Mouse (Mus musculus): ENCODE data around the gene Natd1. TPM values are rescaled to one million over a fixed set of nuclear protein-coding genes. Genes with fewer than 3 reads are reported as not detected.

The Natd1 gene
- polyA plus RNA-seq, 1 experiment = 9.1 TPM

GRCm38 (mm10) chr11:60913301-60914196 is 1.0 kb downstream of the Natd1 start:
- H3K4me1 ChIP-seq (ENCODE audit: control insufficient read depth, insufficient read depth, low read length) = peaks cover 5% of the 10 kb centered on the region; the same call in 1 of the 2 replicates
- TF ChIP-seq CTCF (IDR thresholded peaks at IDR 0.05; ENCODE audit: control insufficient read depth, insufficient read depth, low read length) (no peak), POLR2A (IDR thresholded peaks at IDR 0.05; ENCODE audit: borderline replicate concordance, control insufficient read depth, low read depth, low read length) (peak; percentile 61; the same call in 1 of the 2 replicates)
- peak overlapping the region; percentile 85 for H3K4me3 ChIP-seq (replicated peaks; ENCODE audit: control insufficient read depth, low read depth, low read length)
- under 1% methylated on average over 86 of the region's 86 CpGs for WGBS
- peak overlapping the region; percentile 83 for H3K27ac ChIP-seq (ENCODE audit: control insufficient read depth, insufficient read depth, low read depth, low read length, poor library complexity)

GRCm38 (mm10) chr11:60912525-60912973 is 2.0 kb downstream of the Natd1 start:
- no peak for TF ChIP-seq CTCF (IDR thresholded peaks at IDR 0.05; ENCODE audit: control insufficient read depth, insufficient read depth, low read length)
- no peak for TF ChIP-seq POLR2A (IDR thresholded peaks at IDR 0.05; ENCODE audit: borderline replicate concordance, control insufficient read depth, low read depth, low read length)
- Histone ChIP-seq H3K4me1 (ENCODE audit: control insufficient read depth, insufficient read depth, low read length) (peaks cover 5% of the 10 kb centered on the region; the same call in 1 of the 2 replicates), H3K4me3 (replicated peaks; ENCODE audit: control insufficient read depth, low read depth, low read length) (peak overlapping the region; percentile 85), H3K27ac (ENCODE audit: control insufficient read depth, insufficient read depth, low read depth, low read length, poor library complexity) (peak overlapping the region; percentile 10; the same call in 1 of the 2 replicates)
- WGBS = 18% methylated on average over 7 of the region's 7 CpGs

GRCm38 (mm10) chr11:60909626-60910025 is 4.9 kb downstream of the Natd1 start:
- TF ChIP-seq POLR2A (IDR thresholded peaks at IDR 0.05; ENCODE audit: borderline replicate concordance, control insufficient read depth, low read depth, low read length) = no peak
- TF ChIP-seq CTCF (IDR thresholded peaks at IDR 0.05; ENCODE audit: control insufficient read depth, insufficient read depth, low read length) = no peak
- Histone ChIP-seq H3K4me1 (ENCODE audit: control insufficient read depth, insufficient read depth, low read length) (peaks cover 5% of the 10 kb centered on the region; the same call in 1 of the 2 replicates), H3K27ac (ENCODE audit: control insufficient read depth, insufficient read depth, low read depth, low read length, poor library complexity) (no peak overlapping the region), H3K4me3 (replicated peaks; ENCODE audit: control insufficient read depth, low read depth, low read length) (no peak overlapping the region)
- 82% methylated on average over 1 of the region's 1 CpGs for WGBS

DNA sequence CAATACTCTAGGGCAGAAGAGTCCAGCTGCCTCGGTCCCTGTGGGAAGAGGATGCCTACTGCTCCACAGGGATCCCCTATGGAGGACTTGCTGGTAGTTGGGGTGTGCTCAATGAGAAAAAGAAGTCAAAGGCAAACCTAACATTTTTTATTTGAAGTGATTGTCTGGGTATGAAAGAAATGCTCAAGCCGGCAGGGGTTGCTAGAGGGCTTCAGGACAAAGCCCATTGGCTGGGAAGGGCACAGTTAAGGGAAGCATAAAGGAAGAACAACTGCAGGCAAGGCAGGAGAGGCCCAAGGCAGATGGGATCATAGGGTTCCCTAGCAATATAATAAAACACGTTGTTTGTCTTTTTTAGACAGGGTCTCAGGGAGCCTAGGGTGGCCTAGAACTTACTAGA is 6.5 kb downstream of the Natd1 start:
- Histone ChIP-seq H3K27ac (ENCODE audit: control insufficient read depth, insufficient read depth, low read depth, low read length, poor library complexity) (no peak overlapping the region), H3K4me3 (replicated peaks; ENCODE audit: control insufficient read depth, low read depth, low read length) (no peak overlapping the region), H3K4me1 (ENCODE audit: control insufficient read depth, insufficient read depth, low read length) (peaks cover 5% of the 10 kb centered on the region; the same call in 1 of the 2 replicates)
- 79% methylated on average over 3 of the region's 3 CpGs for WGBS
- no peak for TF ChIP-seq CTCF (IDR thresholded peaks at IDR 0.05; ENCODE audit: control insufficient read depth, insufficient read depth, low read length)
- no peak for TF ChIP-seq POLR2A (IDR thresholded peaks at IDR 0.05; ENCODE audit: borderline replicate concordance, control insufficient read depth, low read depth, low read length)

DNA sequence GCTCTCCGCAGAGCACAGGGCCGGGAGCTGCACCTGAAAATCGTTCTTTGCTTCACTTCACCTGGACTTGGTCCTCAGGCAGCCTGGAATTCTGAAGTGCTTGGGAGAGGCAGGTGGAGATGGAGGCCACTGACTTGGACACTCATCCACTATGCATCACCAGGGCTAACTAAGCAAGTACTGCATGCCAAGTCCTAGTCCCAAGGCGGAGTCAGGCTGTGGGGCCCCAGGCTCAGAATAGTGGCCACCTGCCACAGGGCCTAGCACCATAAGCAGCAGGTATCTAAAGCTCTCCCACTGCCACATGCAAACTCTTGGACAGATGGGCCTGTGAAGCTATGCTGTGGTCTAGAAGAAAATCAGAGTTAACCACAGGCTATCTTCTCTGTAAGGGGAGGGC is 8.1 kb downstream of the Natd1 start:
- no peak overlapping the region for H3K27ac ChIP-seq (ENCODE audit: control insufficient read depth, insufficient read depth, low read depth, low read length, poor library complexity)
- TF ChIP-seq CTCF (IDR thresholded peaks at IDR 0.05; ENCODE audit: control insufficient read depth, insufficient read depth, low read length) = no peak
- no peak for TF ChIP-seq POLR2A (IDR thresholded peaks at IDR 0.05; ENCODE audit: borderline replicate concordance, control insufficient read depth, low read depth, low read length)
- no peak overlapping the region for H3K4me3 ChIP-seq (replicated peaks; ENCODE audit: control insufficient read depth, low read depth, low read length)
- 90% methylated on average over 4 of the region's 4 CpGs for WGBS
- H3K4me1 ChIP-seq (ENCODE audit: control insufficient read depth, insufficient read depth, low read length) = peaks cover under 1% of the 10 kb centered on the region; the same call in 1 of the 2 replicates

DNA sequence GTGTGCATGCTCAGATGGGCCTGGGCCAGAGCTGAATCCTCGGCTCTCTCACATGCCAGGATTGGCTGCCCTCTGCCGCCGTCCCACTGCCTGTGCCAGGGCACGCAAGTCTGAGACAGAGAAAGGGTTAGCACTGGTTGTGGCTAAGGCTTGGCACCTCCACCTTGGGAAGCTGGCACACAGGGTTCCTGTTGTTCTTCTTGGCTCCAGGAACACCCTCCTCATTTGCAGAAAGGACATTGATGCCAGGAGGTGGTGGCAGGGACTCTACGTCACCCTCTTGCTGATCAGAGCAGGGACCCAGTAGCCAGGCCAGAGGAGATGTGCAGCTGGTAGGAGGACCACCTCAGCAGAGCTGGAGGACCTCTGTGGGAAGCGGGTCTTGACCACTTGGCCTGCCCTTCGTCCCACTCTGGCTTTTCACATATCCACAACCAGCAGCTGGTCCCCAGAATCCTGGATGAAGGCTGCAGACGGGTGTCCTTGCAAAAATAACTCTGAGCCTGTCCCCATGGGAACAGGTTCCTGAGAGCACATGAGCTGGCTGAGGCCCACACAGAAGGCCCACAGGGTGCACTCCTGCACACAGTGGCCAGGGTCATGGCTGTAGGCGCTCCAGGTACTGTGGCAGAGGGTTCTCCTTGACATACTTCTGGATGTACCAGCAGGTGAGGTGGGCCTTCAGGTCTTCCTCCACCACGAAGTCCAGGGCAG is 9.0 kb downstream of the Natd1 start:
- Histone ChIP-seq H3K4me1 (ENCODE audit: control insufficient read depth, insufficient read depth, low read length) (no peaks in the 10 kb centered on the region), H3K4me3 (replicated peaks; ENCODE audit: control insufficient read depth, low read depth, low read length) (no peak overlapping the region), H3K27ac (ENCODE audit: control insufficient read depth, insufficient read depth, low read depth, low read length, poor library complexity) (no peak overlapping the region)
- no peak for TF ChIP-seq CTCF (IDR thresholded peaks at IDR 0.05; ENCODE audit: control insufficient read depth, insufficient read depth, low read length)
- no peak for TF ChIP-seq POLR2A (IDR thresholded peaks at IDR 0.05; ENCODE audit: borderline replicate concordance, control insufficient read depth, low read depth, low read length)
- WGBS = 91% methylated on average over 10 of the region's 10 CpGs

DNA sequence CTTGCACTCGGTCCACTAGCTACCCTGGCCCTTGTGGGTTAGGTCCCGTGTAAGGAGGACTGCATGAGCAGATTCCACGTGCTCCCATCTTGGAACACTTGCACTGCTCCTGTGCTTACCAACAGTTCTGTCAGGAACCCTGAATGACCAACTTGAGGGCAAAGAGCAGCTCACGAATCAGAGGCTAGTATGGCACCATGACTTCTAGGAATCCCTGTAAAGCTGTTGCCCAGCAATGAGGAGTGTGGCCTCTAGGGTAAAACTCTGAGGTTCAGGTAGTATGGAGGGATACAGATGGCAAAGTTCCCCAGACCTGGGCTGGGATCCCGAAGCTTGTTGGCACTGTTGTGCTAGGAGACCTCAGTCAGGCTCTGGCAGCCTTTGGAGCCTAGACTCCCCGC is 10.9 kb downstream of the Natd1 start:
- 91% methylated on average over 6 of the region's 6 CpGs for WGBS
- H3K4me3 ChIP-seq (replicated peaks; ENCODE audit: control insufficient read depth, low read depth, low read length) = no peak overlapping the region
- H3K4me1 ChIP-seq (ENCODE audit: control insufficient read depth, insufficient read depth, low read length) = no peaks in the 10 kb centered on the region
- H3K27ac ChIP-seq (ENCODE audit: control insufficient read depth, insufficient read depth, low read depth, low read length, poor library complexity) = no peak overlapping the region
- TF ChIP-seq CTCF (IDR thresholded peaks at IDR 0.05; ENCODE audit: control insufficient read depth, insufficient read depth, low read length) (no peak), POLR2A (IDR thresholded peaks at IDR 0.05; ENCODE audit: borderline replicate concordance, control insufficient read depth, low read depth, low read length) (no peak)

DNA sequence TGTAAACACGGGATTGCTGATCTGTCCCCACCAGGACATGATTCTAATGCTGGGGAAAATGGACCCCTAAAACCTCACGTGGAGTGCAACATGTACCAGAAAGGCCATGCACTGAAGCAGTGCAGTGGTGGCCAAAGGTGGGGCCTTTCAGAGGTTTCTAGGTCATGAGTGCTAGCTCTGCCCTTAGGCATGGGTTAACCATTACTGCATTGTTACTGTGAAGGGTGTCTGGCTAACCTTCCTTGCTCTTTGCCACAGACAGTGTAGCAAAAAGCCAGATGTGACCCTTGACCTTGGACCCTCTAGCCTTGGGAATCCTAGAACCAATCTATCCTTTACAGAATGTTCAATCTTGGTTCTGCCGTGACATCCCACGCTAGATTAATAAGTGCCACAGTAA is 12.1 kb downstream of the Natd1 start:
- H3K27ac ChIP-seq (ENCODE audit: control insufficient read depth, insufficient read depth, low read depth, low read length, poor library complexity) = no peak overlapping the region
- no peak for TF ChIP-seq CTCF (IDR thresholded peaks at IDR 0.05; ENCODE audit: control insufficient read depth, insufficient read depth, low read length)
- no peak for TF ChIP-seq POLR2A (IDR thresholded peaks at IDR 0.05; ENCODE audit: borderline replicate concordance, control insufficient read depth, low read depth, low read length)
- H3K4me3 ChIP-seq (replicated peaks; ENCODE audit: control insufficient read depth, low read depth, low read length) = no peak overlapping the region
- H3K4me1 ChIP-seq (ENCODE audit: control insufficient read depth, insufficient read depth, low read length) = no peaks in the 10 kb centered on the region
- 82% methylated on average over 4 of the region's 4 CpGs for WGBS

All from bone marrow, adult 2 months (tissue).